Mouse (Mus musculus) adrenal gland, postnatal 14 days (tissue): ENCODE data around the gene Hspa1a. TPM values are rescaled to one million over a fixed set of nuclear protein-coding genes. Genes with fewer than 3 reads are reported as not detected.
"Not testable (repeated sequence)": the region's sequence is repeated elsewhere in the genome, so short reads cannot be mapped to it uniquely, and the experiment has no call there.

ENCODE experiments used
- DNase-seq: peaks from one replicate; pipeline ENCODE4 v3.0.0; 2021; ENCODE audit warnings: mixed read lengths
- long read RNA-seq, 2 experiments: library from polyadenylated mRNA; stranded (forward); transcript quantifications; one replicate each; pipeline ENCODE4 v2.0.0; 2021
- total RNA-seq: library from RNA; stranded (reverse); gene quantifications from 2 replicates; pipeline ENCODE4 v1.2.3, GENCODE M21; 2021

The Hspa1a gene
- 12.7 and 38.7 TPM in 2 replicates for total RNA-seq
- long read RNA-seq, experiment 1, transcript Hspa1a-201 (1 exons, 2,967 nt) = major isoform, 35 of 35 reads
- long read RNA-seq, experiment 1, partial matches to known transcripts = 0 of 35 reads
- long read RNA-seq, experiment 1, other reads (novel, unspliced or antisense) = 0 of 35 reads
- long read RNA-seq, experiment 2, transcript Hspa1a-201 (1 exons, 2,967 nt) = major isoform, 67 of 67 reads
- long read RNA-seq, experiment 2, partial matches to known transcripts = 0 of 67 reads
- long read RNA-seq, experiment 2, other reads (novel, unspliced or antisense) = 0 of 67 reads

DNA sequence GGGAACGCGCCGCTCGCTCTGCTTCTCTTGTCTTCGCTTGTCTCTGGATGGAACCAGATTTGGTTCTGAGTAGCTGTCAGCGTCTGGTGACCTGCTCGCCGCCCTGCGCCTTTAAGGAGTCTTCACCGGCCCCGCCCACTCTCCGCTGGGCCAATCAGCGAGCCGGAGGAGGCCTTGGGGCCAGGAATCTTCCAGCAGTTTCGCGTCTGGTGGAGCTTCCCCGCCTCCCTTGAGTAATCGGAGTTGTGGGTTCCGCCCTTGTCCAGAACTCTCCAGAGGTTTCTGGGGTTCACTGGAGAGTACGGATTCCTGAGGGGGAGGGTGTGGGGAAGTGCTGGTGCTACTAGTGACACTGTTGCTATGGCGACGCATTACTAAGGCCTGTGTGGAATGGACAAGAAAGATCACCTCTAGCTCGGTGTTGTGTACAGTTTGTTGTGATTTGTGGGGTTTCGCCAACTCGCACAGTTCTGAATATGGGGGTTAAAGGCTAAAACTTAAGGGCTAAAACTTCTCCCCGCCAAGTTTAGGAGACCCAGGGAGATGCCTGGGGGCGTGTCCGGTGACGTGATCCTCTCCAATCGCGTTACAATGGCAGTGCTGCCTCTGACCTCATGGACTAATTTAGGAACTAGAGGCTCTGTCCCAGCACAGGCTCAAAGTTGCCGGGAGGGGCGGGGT is at the start of gene Hspa1a, which contains the start of gene Hspa1l:
Hspa1a (minus strand) TSS at position 88 of the 681 bp plus-strand sequence.
Hspa1l (plus strand) TSS at position 635 of the 681 bp plus-strand sequence.
- peak; percentile 83 for DNase-seq

DNA sequence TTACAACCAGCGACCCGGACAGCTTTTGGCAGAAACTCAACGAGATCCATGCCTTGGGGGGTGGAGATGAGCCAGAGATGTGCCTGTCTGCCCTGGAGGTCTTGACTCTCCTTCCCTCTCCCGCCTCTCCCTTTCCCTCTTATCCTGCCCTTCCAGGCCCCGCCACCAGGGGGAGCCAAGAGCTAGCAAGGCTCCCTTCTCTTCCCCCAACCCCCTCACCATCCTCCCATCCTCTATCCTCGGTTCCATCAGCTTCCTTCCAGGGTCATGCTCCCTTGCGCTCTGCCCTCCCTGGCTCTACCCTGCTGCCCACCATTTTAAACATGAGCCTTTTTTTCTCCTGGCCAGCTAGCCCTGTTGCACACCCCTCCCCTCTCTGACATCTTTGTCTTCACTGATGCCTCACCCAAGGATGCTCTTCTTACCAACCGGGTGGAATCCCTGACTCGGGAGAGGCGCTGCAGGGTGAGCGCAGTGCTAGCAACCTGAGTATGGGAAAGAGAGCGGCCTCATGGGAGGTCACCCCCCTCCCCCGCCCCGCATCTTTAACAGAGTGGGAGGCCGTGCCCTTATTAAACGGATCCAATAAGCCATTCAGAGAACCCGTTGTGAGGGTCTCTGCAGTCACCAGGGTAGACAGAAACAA is 49.3 kb upstream of the Hspa1a start:
- peak; percentile 95 for DNase-seq

DNA sequence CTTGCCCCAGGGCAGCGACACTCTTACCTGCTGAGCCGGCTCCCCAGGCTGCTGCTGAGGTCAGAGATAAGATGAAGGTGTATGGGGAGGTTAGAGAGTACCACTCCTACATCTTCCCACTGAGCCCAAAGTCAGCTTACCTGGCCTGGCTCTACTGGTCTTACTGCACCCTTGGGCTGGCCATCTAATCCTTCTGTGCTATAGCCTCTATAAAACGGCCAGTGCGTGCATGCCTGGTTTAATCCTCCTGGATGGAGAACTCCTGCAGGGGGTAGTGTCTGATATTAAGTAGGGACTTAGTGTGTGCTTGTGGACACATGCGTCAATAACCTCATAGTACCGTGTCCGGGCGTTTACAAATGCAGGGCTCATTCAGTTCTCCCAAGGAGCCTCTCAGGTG is 48.6 kb upstream of the Hspa1a start:
- DNase-seq = no peak

DNA sequence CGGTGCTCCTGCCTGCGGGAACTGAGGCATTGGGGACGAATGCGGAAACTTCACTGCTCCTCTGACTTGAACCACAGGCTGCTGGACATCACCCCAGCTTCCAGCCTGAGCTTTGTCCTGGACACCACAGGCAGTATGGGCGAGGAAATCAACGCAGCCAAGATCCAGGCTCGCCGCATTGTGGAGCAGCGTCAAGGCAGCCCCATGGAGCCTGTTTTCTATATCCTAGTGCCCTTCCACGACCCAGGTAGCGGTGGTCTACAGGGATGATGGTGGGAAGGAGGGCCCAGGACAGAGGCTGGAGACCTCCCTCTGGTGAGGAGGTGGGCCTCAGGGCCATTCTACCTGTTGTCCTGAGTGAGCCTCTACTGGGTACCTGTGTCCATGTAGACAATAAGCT is 47.9 kb upstream of the Hspa1a start:
- DNase-seq = no peak

DNA sequence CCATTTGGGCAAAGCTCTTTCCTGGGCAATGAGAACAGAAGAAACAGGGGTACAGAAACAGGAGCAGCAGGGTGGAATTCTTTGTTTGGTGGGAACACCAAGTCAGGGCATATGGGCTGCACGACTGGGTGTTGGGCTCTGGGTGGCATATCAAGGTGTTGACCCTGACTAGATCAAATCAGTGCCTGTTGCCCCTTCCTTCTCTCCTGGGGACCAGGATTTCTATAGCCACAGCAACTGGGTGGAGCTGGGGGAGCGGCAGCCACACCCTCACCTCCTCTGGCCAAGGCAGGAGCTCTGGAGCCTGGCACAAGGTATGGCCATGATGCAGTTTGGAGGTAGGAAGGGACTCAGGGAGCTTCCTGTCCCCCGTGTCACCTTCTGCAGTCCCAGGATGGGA is 46.2 kb upstream of the Hspa1a start:
- DNase-seq = no peak

DNA sequence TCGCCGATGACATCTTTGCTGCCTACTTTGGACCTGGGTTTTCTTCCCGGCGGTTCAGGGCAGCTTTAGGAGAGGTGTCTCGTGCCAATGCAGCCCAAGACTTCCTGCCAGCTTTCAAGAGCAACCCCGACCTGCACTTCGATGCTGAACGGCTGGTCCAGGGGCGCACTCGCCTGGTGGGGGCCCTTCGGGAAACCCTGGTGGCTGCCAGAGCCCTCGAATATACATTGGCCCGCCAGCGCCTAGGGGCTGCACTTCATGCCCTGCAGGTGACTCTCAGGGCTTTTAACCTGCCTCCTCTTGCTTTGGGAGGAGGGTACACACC is 45.7 kb upstream of the Hspa1a start:
- no peak for DNase-seq

DNA sequence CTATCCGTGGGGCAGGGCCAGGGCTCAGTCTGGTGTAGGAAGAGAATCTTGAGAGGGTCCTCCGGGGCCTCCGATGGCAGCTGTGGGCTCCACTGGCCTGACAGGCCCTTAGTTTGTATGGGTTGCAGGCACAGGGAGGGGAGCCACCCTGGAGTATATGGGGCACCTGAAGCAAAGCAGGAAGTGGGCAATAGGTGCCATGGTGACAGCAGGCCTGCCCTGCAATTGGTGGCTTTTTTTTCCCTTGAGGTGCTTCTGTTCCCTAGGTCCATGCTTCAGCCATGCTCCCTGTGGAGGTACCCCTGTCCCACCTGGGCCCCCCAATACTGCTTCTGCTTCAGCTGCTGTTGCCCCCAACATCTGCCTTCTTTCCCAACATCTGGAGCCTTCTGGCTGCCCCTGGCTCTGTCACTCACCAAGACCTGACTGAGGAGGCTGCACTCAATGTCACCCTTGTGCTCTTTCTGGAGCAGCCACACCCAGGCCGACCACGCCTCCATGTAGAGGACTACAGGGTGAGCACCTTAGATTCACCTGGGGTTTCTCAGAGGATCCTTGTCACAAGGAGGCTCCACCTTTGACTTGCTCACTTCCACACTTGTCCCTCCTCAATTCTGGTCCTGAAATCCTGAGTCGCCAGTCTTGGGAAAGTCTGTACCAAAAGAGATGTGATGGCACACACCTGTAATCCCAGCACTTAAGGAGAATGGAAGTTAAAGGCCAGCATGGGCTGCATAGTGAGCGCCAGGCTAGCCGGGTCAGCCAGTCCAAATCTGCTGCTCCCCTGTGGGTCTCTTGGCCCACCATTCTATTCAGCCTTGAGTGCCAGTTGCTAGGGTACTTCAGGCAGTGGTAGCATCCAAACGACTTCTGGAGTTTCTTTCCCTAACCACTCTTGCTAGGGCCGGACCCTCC is 45.1 kb upstream of the Hspa1a start:
- DNase-seq = no peak

DNA sequence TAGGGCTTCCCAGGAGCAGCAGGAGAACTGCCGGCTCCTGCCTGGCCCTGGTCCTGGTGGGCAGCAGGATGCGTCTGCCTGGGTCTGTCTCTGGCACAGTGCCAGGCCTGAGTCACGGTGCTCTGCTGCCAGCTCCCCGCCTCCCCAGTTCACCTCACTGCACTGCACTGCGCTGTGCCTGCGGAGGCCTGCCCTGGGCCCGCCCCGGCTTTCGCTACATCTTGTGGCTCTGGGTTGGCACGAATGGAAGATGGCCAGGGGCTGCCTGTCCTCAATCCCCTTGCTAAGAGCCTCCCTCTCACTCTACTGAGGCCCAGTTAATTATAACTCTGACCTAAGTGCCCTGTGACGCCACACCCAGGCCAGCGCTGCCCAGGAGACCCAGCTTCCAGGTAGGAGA is 44.4 kb upstream of the Hspa1a start, which contains the start of gene Vwa7:
Vwa7 (plus strand) TSS at position 204 of the 400 bp plus-strand sequence.
- DNase-seq = peak; percentile 80

DNA sequence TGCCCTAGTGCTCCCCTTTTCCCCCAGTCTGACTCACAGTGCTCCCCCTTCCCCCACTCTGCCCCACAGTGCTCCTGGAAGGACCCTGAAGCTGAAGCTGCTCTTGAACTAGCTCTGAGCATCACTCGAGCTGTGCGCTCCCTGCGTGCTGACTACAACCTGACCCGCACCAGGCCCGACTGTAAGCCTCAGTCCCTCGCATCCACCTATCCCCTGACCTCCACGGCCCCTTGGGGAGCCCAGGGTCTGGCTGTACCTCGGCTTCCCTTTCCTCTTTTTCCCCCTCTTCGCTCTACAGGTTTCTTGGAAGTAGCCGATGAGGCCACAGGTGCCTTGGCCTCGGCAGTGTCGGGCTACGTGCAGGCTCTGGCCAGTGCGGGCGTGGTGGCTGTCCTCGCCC is 43.3 kb upstream of the Hspa1a start:
- no peak for DNase-seq

DNA sequence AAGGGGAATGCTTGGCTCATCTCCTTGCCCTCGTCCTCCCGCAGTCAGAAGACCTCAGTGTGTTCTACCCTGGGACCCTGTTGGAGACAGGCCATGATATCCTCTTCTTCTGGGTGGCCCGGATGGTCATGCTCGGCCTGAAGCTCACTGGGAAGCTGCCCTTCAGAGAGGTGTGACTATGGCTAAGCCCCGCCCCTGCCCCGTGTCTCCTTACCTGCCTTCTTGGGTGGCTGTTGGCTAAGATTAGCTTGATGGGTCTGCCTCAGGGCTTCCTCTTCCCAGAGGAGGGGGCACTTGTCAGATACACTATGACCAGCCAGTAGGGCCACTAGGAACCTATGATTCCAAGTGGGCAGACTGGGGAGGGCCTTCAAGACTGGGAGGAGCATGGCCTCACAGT is 41.3 kb upstream of the Hspa1a start:
- DNase-seq = no peak

DNA sequence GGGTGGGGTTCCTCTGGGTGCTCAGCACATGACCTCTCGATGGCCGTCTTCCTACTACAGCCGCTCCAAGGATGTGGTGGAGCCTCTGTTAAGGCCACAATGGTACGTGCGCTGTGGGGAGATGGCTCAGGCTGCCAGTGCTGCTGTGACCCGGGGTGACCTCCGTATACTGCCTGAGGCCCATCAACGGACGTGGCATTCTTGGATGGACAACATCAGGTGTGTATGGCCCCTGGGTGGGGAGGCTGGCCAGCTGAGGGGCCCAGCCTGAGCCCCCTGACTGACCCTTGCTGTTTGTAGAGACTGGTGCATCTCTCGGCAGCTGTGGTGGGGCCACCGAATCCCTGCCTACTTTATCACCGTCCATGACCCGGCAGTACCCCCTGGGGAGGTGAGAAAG is 40.5 kb upstream of the Hspa1a start:
- no peak for DNase-seq

DNA sequence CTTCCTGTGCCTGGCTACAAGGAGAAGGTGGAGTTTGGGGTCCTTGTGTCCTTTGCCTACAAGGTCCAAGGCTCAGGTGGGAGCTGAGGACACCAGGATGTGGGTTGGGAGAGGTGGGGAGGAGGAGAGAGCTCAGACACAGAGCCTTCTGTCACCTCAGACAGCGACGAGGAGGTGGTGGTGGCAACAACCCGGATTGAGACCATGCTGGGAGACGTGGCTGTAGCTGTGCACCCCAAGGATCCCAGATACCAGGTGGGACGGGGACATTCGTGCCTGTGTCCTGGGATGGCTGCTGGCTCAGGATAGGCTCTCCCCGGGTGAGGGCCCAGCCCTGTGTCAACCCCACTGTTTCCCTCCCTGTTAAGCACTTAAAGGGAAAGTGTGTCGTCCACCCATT is 39.5 kb upstream of the Hspa1a start:
- no peak for DNase-seq

DNA sequence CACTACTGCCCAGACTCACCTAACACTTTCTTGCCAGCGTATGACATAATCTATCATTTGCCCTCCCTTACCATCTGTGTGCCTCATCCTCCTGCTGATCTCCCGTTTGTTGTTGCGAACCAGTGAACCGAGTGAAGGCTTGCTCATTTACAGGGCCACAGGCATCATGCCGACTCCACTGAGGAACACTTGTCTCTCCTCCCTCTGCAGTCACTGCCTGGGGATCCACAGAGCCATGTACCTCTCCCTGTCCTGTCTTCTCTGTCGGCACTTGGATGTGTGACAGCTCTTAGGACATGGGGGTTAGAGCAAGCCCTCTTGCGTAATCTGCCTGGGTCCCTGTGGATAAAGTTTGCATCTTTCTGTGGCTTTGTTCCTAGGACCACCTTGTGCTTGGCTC is 37.6 kb upstream of the Hspa1a start:
- no peak for DNase-seq

DNA sequence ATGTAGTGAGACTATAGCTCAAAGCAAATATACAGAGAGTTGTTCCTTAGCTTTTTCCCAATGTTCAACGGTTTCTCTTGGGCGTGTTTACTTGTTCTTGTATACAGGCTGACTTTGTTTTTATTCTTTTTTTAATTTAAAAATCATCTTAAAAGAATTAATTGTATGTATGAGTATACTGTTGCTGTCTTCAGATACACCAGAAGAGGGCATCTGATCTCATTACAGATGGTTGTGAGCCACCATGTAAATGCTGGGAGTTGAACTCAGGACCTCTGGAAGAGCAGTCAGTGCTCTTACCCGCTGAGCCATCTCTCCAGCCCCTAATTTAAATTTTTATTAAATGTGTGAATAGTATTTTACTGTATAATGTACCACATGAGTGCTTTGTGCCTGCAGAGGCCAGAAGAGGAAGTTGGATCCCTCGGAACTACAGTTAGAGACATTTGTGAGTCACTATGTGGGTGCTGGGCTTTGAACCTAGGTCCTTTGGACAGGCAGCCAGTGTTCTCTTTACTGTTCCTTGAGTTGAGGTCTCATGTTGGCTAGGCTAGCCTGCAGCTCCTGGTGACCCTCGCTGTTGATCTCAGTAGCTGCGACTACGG is 35.5 kb upstream of the Hspa1a start:
- DNase-seq = no peak

DNA sequence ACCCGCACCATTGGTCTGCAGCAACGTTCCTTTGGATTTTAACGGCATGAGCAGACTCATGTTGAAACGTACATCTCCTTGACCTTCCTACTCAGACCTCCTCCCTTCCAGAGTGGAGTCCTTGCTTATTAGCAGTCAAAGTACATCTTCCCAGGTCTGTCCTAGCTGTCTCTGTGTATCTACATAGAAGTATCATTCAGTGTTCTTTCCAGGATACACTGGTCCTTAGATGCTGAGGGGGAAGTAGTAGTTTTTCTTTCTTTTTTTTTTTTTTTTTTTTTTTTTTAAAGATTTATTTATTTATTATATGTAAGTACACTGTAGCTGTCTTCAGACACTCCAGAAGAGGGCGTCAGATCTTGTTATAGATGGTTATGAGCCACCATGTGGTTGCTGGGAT is 33.9 kb upstream of the Hspa1a start:
- not testable (repeated sequence) for DNase-seq

DNA sequence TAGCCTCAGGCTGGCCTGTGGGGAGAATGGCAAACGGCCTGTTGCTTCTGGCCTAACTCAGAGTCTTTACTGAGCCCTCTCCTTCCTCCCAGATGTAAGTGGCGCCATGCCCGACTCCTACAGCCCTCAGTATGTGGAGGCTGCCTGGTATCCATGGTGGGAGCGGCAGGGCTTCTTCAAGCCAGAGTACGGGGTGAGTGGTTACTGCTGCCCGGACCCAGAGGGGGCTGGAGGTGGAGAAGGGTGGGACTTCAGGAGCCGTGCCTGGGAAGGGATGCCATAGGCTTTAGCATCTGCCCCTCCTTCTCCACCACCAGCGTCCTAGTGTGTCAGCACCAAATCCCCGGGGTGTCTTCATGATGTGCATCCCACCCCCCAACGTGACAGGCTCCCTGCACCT is 33.2 kb upstream of the Hspa1a start:
- no peak for DNase-seq

DNA sequence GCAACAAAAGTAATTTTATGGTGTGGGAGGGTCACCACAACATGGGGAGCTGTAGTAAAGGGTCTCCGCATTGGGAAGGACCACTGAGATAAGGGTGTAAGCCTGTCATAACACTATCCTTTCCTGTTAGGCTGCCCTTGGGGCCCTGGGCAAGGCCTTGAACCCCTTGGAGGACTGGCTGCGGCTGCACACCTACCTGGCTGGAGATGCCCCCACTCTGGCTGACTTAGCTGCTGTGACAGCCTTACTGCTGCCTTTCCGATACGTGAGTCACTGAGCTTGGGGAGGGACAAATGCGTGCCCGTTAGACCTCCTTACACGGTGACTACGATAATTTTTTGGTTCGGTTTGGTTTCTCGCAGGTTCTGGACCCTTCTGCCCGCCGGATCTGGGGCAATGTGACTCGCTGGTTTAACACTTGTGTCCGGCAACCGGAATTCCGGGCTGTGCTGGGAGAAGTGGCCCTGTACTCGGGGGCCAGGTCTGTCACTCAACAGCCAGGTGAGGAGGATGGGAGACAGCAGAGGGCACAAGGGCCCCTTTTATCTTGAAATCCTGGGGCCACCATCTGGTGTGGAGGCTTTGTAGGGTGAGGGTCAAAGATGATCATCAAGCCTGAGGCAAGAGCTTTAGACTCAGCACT is 32.2 kb upstream of the Hspa1a start:
- no peak for DNase-seq

DNA sequence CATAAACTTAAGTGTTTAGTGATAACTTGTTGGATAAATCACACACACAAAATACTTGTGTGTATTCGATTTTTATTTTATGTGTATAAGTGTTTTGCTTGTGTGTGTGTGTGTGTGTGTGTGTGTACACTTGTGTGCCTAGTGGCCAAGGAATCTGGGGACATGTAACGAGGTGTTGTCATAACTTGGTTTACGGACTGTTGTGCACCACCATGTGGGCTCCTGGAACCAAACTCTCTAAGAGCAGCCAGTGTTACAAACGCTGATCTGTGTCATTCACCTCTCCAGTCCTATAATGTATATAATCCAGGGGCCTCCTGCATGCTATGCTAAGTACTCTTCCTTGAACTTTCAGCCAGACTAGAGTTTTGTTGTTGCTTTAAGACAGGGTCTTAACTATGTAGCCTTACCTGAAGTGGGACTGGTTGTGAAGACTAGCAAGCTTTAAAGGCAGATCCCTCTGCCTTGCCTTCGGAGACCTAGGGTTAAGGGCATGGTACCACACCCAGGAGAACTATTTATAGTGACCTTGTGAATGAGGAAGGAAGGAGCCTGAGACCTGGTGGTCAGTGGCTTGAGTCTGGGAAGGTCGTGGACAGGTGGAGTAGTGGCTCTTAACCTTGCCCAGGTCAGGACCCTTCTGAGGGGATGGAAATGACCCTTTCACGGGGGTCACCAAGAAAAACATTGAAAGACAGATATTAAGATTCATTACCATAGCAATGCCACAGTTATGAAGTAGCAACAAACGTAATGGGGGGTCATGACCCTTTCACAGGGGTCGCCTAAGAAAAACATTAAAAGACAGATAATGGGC is 31.3 kb upstream of the Hspa1a start:
- no peak for DNase-seq

DNA sequence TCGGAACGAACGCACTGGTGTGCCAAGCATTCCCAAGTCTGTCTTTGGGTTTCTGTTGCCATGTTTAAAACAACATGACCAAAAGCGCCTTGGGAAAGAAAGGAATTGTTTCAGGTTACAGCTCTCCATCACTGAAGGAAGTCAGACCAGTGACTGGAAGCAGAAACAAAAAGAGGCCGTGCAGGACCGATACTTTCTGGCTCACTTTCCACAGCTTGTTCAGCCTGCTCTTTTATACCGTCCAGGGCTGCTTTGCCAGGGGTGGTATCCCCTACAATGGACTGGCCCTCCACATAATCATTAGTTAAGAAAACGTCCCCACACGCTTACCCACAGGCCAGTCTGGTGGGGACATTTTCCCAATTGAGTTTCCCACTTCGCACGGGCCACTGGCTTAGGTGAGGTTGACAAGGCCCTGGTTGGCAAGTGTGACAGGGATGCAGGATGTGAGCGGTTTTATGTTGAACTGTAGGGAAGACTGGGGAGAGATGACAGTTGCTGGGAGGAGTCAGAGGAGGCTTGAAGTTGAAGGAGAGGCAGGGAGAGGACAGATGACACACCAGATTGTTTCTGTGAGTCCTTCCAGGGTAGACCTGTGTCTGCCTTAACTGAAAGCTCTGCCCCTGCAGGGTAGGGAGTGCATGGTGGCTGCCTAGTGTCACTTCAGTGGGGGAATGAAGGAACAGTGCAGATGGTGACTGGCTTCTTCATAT is 30.4 kb upstream of the Hspa1a start:
- no peak for DNase-seq
